Mouse (Mus musculus) urinary bladder, postnatal 4 days (tissue): ENCODE data around the gene Mcoln2.
A peak's percentile ranks its signal among the peaks of the same experiment; 100 is the strongest.
"Not testable (repeated sequence)": the region's sequence is repeated elsewhere in the genome, so short reads cannot be mapped to it uniquely, and the experiment has no call there.

Source experiments
- DNase-seq, 2 experiments: peaks; one replicate each; pipeline ENCODE4 v3.0.0; 2021 to 2022; ENCODE audit warnings: low spot score in 2 of 2

Mcoln2 gene

GRCm38 (mm10) chr3:146186033-146186432 is 36.4 kb downstream of the Mcoln2 start:
- DNase-seq = no peak

GRCm38 (mm10) chr3:146189933-146190332 is 40.3 kb downstream of the Mcoln2 start:
- no peak for DNase-seq

- no peak for DNase-seq
Observed at GRCm38 (mm10) chr3:146192507-146192906, 42.9 kb downstream of the Mcoln2 start.

GRCm38 (mm10) chr3:146195153-146195552 is 45.5 kb downstream of the Mcoln2 start:
- DNase-seq = no peak

- no peak for DNase-seq
Observed at GRCm38 (mm10) chr3:146196301-146196700, 46.7 kb downstream of the Mcoln2 start.

GRCm38 (mm10) chr3:146196780-146197743 is 47.4 kb downstream of the Mcoln2 start:
- no peak for DNase-seq

- no peak for DNase-seq
Observed at GRCm38 (mm10) chr3:146197785-146198184, 48.2 kb downstream of the Mcoln2 start.

GRCm38 (mm10) chr3:146198803-146199481 is 49.3 kb downstream of the Mcoln2 start:
- DNase-seq = no peak

- DNase-seq = no peak
Observed at GRCm38 (mm10) chr3:146199486-146199885, 49.9 kb downstream of the Mcoln2 start.

GRCm38 (mm10) chr3:146204375-146204774 is 54.7 kb downstream of the Mcoln2 start:
- no peak for DNase-seq

- no peak for DNase-seq
Observed at GRCm38 (mm10) chr3:146205305-146205704, 55.7 kb downstream of the Mcoln2 start.

GRCm38 (mm10) chr3:146206635-146207034 is 57.0 kb downstream of the Mcoln2 start:
- no peak for DNase-seq

- no peak for DNase-seq
Observed at GRCm38 (mm10) chr3:146207440-146207839, 57.8 kb downstream of the Mcoln2 start.

- not testable (repeated sequence) for DNase-seq
Observed at GRCm38 (mm10) chr3:146209759-146210158, 60.1 kb downstream of the Mcoln2 start.

GRCm38 (mm10) chr3:146211141-146211747 is 61.6 kb downstream of the Mcoln2 start:
- no peak for DNase-seq

GRCm38 (mm10) chr3:146211964-146212363 is 62.3 kb downstream of the Mcoln2 start:
- no peak for DNase-seq

- DNase-seq = no peak
Observed at GRCm38 (mm10) chr3:146213336-146213735, 63.7 kb downstream of the Mcoln2 start.

GRCm38 (mm10) chr3:146216561-146216960 is 66.9 kb downstream of the Mcoln2 start:
- no peak for DNase-seq

- peak; percentile 50 to 78 for DNase-seq
Observed at GRCm38 (mm10) chr3:146220776-146221486, 71.3 kb downstream of the Mcoln2 start, which contains the start of gene Lpar3. Lpar3 (plus strand) TSS chr3:146220963.

- peak in 1 of 2 experiments; percentile 19 for DNase-seq
Observed at GRCm38 (mm10) chr3:146224271-146224670, 74.6 kb downstream of the Mcoln2 start.

GRCm38 (mm10) chr3:146225061-146225761 is 75.6 kb downstream of the Mcoln2 start:
- no peak for DNase-seq
